8 mouse cellular contexts compared by ENCODE assay signal in genomic region chr7:67952036-67952681, GRCm38 (mm10). TPM values are rescaled to one million over a fixed set of nuclear protein-coding genes. Genes with fewer than 3 reads are reported as not detected.
DNase-seq lines count a peak whose midpoint lies in the region; ATAC-seq and TF ChIP-seq lines count a peak whose summit lies in the region.

No protein-coding gene starts in this region.

- no peaks in the 10 kb centered on the region for H3K79me2 ChIP-seq in CH12.LX (replicated peaks; ENCODE audit: control insufficient read depth, extremely low read depth, insufficient read depth, poor library complexity, severe bottlenecking)

- WGBS in forebrain, embryonic 15.5 days: under 1% methylated on average over 84 of the region's 91 CpGs
- under 1% methylated on average over 49 of the region's 91 CpGs for WGBS in lung, embryonic 16.5 days

- TF ChIP-seq POLR2A in CH12.LX (IDR thresholded peaks at IDR 0.05; ENCODE audit: low read depth, low read length): no peak

- TF ChIP-seq EP300 in CH12.LX (IDR thresholded peaks at IDR 0.05; ENCODE audit: low read length): no peak

- dilution Hi-C loops in CH12.LX (cut with MboI; ENCODE audit: extremely low pct_ligation_motif_present, extremely low pct_unique_long_range_greater_than_20kb, low sequenced_read_pairs): no loop called here

- peak overlapping the region in 2 of 3 experiments; percentile 47 to 77 for H3K4me3 ChIP-seq in CH12.LX (replicated peaks in 1 of 3; ENCODE audit: low read depth in 2 of 3, low read length in 2 of 3, poor library complexity in 1 of 3)
- H3K4me3 ChIP-seq in forebrain, embryonic 15.5 days: peak overlapping the region; percentile 53
- peak overlapping the region; percentile 94 for H3K4me3 ChIP-seq in lung, embryonic 16.5 days (ENCODE audit: low read length)

- no peak for DNase-seq in CH12.LX (ENCODE audit: extremely low read depth)
- peak; percentile 81 for DNase-seq in cerebellum, adult 11 months
- DNase-seq in heart, postnatal 25 days (ENCODE audit: low spot score): peak; percentile 64
- peak; percentile 77 for DNase-seq in layer of hippocampus, adult 9-11 months
- peak; percentile 62 for DNase-seq in ovary, postnatal 14 days (ENCODE audit: low spot score)
- DNase-seq in thymus, postnatal 10 days (ENCODE audit: low spot score in 2 of 2): peak; percentile 49 to 50

- peak overlapping the region; percentile 65 for H3K9ac ChIP-seq in CH12.LX (ENCODE audit: insufficient read depth, low read depth)
- H3K9ac ChIP-seq in forebrain, embryonic 15.5 days (replicated peaks): peak overlapping the region; percentile 95
- peak overlapping the region; percentile 98 for H3K9ac ChIP-seq in lung, embryonic 16.5 days (ENCODE audit: low read length)

- peaks cover 0 to 3% of the 10 kb centered on the region in 2 experiments; a peak in 1 of 4 replicates for H3K4me1 ChIP-seq in CH12.LX (ENCODE audit: control insufficient read depth in 1 of 2, insufficient read depth in 2 of 2)
- peaks cover 30% of the 10 kb centered on the region for H3K4me1 ChIP-seq in forebrain, embryonic 15.5 days
- H3K4me1 ChIP-seq in lung, embryonic 16.5 days (replicated peaks; ENCODE audit: control insufficient read depth, insufficient read depth, low read length): peaks cover 23% of the 10 kb centered on the region

- in situ Hi-C loops in CH12.LX (cut with MboI; ENCODE audit: low pct_ligation_motif_present, low pct_unique_long_range_greater_than_20kb, low sequenced_read_pairs): no loop called here

- H3K9me3 ChIP-seq in CH12.LX (replicated peaks; ENCODE audit: low read length): peaks cover 7% of the 10 kb centered on the region
- no peaks in the 10 kb centered on the region for H3K9me3 ChIP-seq in forebrain, embryonic 15.5 days
- H3K9me3 ChIP-seq in lung, embryonic 16.5 days (ENCODE audit: control insufficient read depth, low read length): no peaks in the 10 kb centered on the region

- TF ChIP-seq RAD21 in CH12.LX (IDR thresholded peaks at IDR 0.05; ENCODE audit: low read depth, low read length): no peak

- H3K4me2 ChIP-seq in CH12.LX (ENCODE audit: insufficient read depth, low read depth, poor library complexity, severe bottlenecking): peak overlapping the region; percentile 93
- H3K4me2 ChIP-seq in forebrain, embryonic 15.5 days (replicated peaks): peak overlapping the region; percentile 96
- peak overlapping the region; percentile 81 for H3K4me2 ChIP-seq in lung, embryonic 16.5 days (ENCODE audit: low read depth, low read length)

- peaks cover 85% of the 10 kb centered on the region for H3K27me3 ChIP-seq in CH12.LX (replicated peaks)
- H3K27me3 ChIP-seq in forebrain, embryonic 15.5 days: no peaks in the 10 kb centered on the region
- no peaks in the 10 kb centered on the region for H3K27me3 ChIP-seq in lung, embryonic 16.5 days (ENCODE audit: control insufficient read depth, insufficient read depth, low read depth, low read length)

- H3K27ac ChIP-seq in CH12.LX (ENCODE audit: insufficient read depth, low read depth): no peak overlapping the region
- H3K27ac ChIP-seq in forebrain, embryonic 15.5 days (replicated peaks): peak overlapping the region; percentile 100
- peak overlapping the region; percentile 100 for H3K27ac ChIP-seq in lung, embryonic 16.5 days (ENCODE audit: low read length)

- ATAC-seq in forebrain, embryonic 15.5 days (replicated peaks): peak; percentile 67
- peak; percentile 70 for ATAC-seq in lung, embryonic 16.5 days (ENCODE audit: low read depth)

- intact Hi-C loops in heart, postnatal 25 days (cut with DNase I): loop anchor here (5.0 to 10.0 kb wide), 2 partner anchors 120 to 277 kb away; no protein-coding TSS in a partner anchor

- TF ChIP-seq CTCF in CH12.LX (conservative IDR thresholded peaks at IDR 0.05 in 1 of 2, IDR thresholded peaks at IDR 0.05 in 1 of 2; ENCODE audit: low read depth in 2 of 2, low read length in 2 of 2): no peak

- no peaks in the 10 kb centered on the region for H3K36me3 ChIP-seq in CH12.LX (replicated peaks in 1 of 2; ENCODE audit: control insufficient read depth in 1 of 2, insufficient read depth in 1 of 2, low read length in 1 of 2)
- no peaks in the 10 kb centered on the region for H3K36me3 ChIP-seq in forebrain, embryonic 15.5 days
- H3K36me3 ChIP-seq in lung, embryonic 16.5 days (ENCODE audit: control insufficient read depth, insufficient read depth, low read length): no peaks in the 10 kb centered on the region

TF ChIP-seq in CH12.LX, 34 proteins besides CTCF, POLR2A, EP300 and RAD21:
- no peak for TF ChIP-seq POLR2AphosphoS2 (IDR thresholded peaks at IDR 0.05; ENCODE audit: low read depth, low read length)
- no peak for TF ChIP-seq ZNF384 (IDR thresholded peaks at IDR 0.05; ENCODE audit: low read depth, low read length)
- TF ChIP-seq USF2 (conservative IDR thresholded peaks at IDR 0.05; ENCODE audit: low read depth, low read length): no peak
- no peak for TF ChIP-seq ELF1 (IDR thresholded peaks at IDR 0.05; ENCODE audit: low read depth, low read length)
- no peak for TF ChIP-seq CHD2 (IDR thresholded peaks at IDR 0.05; ENCODE audit: low read length)
- no peak for TF ChIP-seq MAX (IDR thresholded peaks at IDR 0.05; ENCODE audit: low read length)
- TF ChIP-seq ETS1 (conservative IDR thresholded peaks at IDR 0.05; ENCODE audit: low read depth, low read length): no peak
- TF ChIP-seq BHLHE40 (IDR thresholded peaks at IDR 0.05; ENCODE audit: low read depth, low read length): no peak
- no peak for TF ChIP-seq JUN (IDR thresholded peaks at IDR 0.05; ENCODE audit: insufficient read depth, low read depth, low read length)
- TF ChIP-seq ZC3H11A (IDR thresholded peaks at IDR 0.05; ENCODE audit: low read depth, low read length): no peak
- no peak for TF ChIP-seq ZKSCAN1 (IDR thresholded peaks at IDR 0.05; ENCODE audit: borderline replicate concordance, low read depth, low read length)

RNA-seq across cellular contexts. Expression of gene Igf1r, which starts 0.5 kb away (rescaled TPM):
- total RNA-seq in CH12.LX (2012; rRNA removed) (0.80 and 1.6 TPM in 2 replicates), CH12.LX (2014; rRNA removed) (0.19 and 0.47 TPM in 2 replicates)
- polyA plus RNA-seq in CH12.LX (2012; ENCODE audit: insufficient read length, low read depth): 0.29 and 0.63 TPM in 2 replicates
- polyA plus RNA-seq in forebrain, embryonic 15.5 days (2015; fragmentation: Nextera tagmentation; extraction: Ambion mirVana): 26.8 and 28.5 TPM in 2 replicates
- 10 to 100 TPM; 12.7 to 18.8 TPM for total RNA-seq in heart, postnatal 25 days (2021)
- polyA plus RNA-seq in lung, embryonic 16.5 days (2015; fragmentation: Nextera tagmentation; extraction: Ambion mirVana): 19.9 and 22.9 TPM in 2 replicates

Comparison
In these comparisons a context has a peak if more than half of its experiments do, and no peak if none do; other contexts are left out.
1. RNA of gene Igf1r, which starts 0.5 kb away (polyA plus RNA-seq): 26.8 to 28.5 TPM in forebrain, embryonic 15.5 days and 19.9 to 22.9 TPM in lung, embryonic 16.5 days; 0.29 to 0.63 TPM in CH12.LX; every median in the first group is over 10 times any median in the second.
2. Peak in every context shown above with its lines, with median percentiles within 50 percentile points of each other: H3K4me2 ChIP-seq, H3K4me3 ChIP-seq and H3K9ac ChIP-seq.